In the genomic region with DNA sequence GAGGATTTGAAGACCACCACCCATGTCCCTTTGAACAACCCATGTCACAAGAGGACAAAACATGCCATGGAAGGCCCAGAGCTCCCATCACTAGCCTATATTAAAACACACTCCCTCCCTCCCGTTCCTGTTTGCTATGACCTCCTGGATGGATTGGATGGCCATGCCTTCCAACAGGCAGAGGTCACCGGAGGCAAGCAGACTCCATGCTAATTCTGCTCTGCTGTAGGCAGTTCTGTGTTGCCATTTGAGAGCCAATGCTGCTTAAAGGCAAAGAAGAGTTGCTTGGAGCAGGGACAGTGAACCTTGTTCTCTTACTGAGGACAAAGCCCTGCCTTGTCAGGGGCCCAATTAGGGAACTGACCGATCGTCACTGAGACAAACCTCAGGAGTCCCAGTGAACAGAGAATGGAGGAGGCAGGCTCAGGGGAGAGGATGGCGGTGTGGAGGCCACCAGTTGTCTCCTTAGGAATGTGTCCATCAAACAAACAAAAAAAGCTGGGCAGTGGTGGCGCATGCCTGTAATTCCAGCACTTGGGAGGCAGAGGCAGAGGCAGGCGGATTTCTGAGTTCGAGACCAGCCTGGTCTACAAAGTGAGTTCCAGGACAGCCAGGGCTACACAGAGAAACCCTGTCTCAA, we compare ENCODE assay signal across 10 mouse cellular contexts. TPM values are rescaled to one million over a fixed set of nuclear protein-coding genes. Genes with fewer than 3 reads are reported as not detected.
DNase-seq lines count a peak whose midpoint lies in the region; ATAC-seq lines count a peak whose summit lies in the region.
"Had no signal": no experiment of that assay in that cellular context is flagged by ENCODE, and none has a peak within 500 bp of the region (broad histone marks: within the 10 kb centered on the region; RNA-seq: fewer than 3 reads in every experiment).

No protein-coding gene starts in this region.

- DNase-seq in forebrain, embryonic 14.5 days (ENCODE audit: low spot score) = no peak
- no peak for DNase-seq in lung, postnatal 14 days
- DNase-seq in frontal cortex, adult 2 months (ENCODE audit: extremely low spot score in 1 of 2, low spot score in 1 of 2) = no peak
- DNase-seq in lung, postnatal 36 days = no peak
- DNase-seq: B cell, adult 2 months had no signal

- H3K4me3 ChIP-seq in forebrain, embryonic 12.5 days (replicated peaks) = no peak overlapping the region
- H3K4me3 ChIP-seq in forebrain, embryonic 14.5 days (ENCODE audit: low read depth, low read length) = no peak overlapping the region
- no peak overlapping the region for H3K4me3 ChIP-seq in lung, embryonic 16.5 days (ENCODE audit: low read length)
- no peak overlapping the region for H3K4me3 ChIP-seq in intestine, embryonic 15.5 days (replicated peaks)
- no peak overlapping the region for H3K4me3 ChIP-seq in neural tube, embryonic 15.5 days (replicated peaks)
- H3K4me3 ChIP-seq: midbrain, embryonic 10.5 days had no signal

- no peak overlapping the region for H3K9ac ChIP-seq in forebrain, embryonic 12.5 days
- H3K9ac ChIP-seq in forebrain, embryonic 14.5 days (ENCODE audit: low read length) = no peak overlapping the region
- no peak overlapping the region for H3K9ac ChIP-seq in lung, embryonic 16.5 days (ENCODE audit: low read length)
- H3K9ac ChIP-seq in intestine, embryonic 15.5 days = no peak overlapping the region
- no peak overlapping the region for H3K9ac ChIP-seq in neural tube, embryonic 15.5 days (replicated peaks)

- no peak for ATAC-seq in forebrain, embryonic 12.5 days (ENCODE audit: low FRiP score)
- ATAC-seq in forebrain, embryonic 14.5 days = no peak
- ATAC-seq in lung, embryonic 16.5 days (ENCODE audit: low read depth) = no peak
- ATAC-seq in intestine, embryonic 15.5 days = no peak
- ATAC-seq in neural tube, embryonic 15.5 days (ENCODE audit: low FRiP score) = no peak

- peaks cover 51% of the 10 kb centered on the region for H3K36me3 ChIP-seq in forebrain, embryonic 12.5 days (replicated peaks)
- H3K36me3 ChIP-seq in forebrain, embryonic 14.5 days (ENCODE audit: control insufficient read depth, insufficient read depth, low read length) = peaks cover 45% of the 10 kb centered on the region
- H3K36me3 ChIP-seq in lung, embryonic 16.5 days (ENCODE audit: control insufficient read depth, insufficient read depth, low read length) = peaks cover 26% of the 10 kb centered on the region
- H3K36me3 ChIP-seq in intestine, embryonic 15.5 days = peaks cover 21% of the 10 kb centered on the region
- peaks cover 34% of the 10 kb centered on the region for H3K36me3 ChIP-seq in neural tube, embryonic 15.5 days

- 63% methylated on average over 8 of the region's 8 CpGs for WGBS in forebrain, embryonic 12.5 days
- 72% methylated on average over 8 of the region's 8 CpGs for WGBS in forebrain, embryonic 14.5 days
- 73% methylated on average over 8 of the region's 8 CpGs for WGBS in lung, embryonic 16.5 days
- 73% methylated on average over 8 of the region's 8 CpGs for WGBS in intestine, embryonic 15.5 days
- WGBS in neural tube, embryonic 15.5 days = 73% methylated on average over 8 of the region's 8 CpGs

- H3K9me3 ChIP-seq in forebrain, embryonic 12.5 days = no peaks in the 10 kb centered on the region
- no peaks in the 10 kb centered on the region for H3K9me3 ChIP-seq in forebrain, embryonic 14.5 days (replicated peaks; ENCODE audit: control insufficient read depth, low read length)
- H3K9me3 ChIP-seq in lung, embryonic 16.5 days (ENCODE audit: control insufficient read depth, low read length) = no peaks in the 10 kb centered on the region
- H3K9me3 ChIP-seq in intestine, embryonic 15.5 days = no peaks in the 10 kb centered on the region
- H3K9me3 ChIP-seq in neural tube, embryonic 15.5 days (replicated peaks) = no peaks in the 10 kb centered on the region
- H3K9me3 ChIP-seq: midbrain, embryonic 10.5 days had no signal

- H3K27me3 ChIP-seq in forebrain, embryonic 12.5 days = no peaks in the 10 kb centered on the region
- no peaks in the 10 kb centered on the region for H3K27me3 ChIP-seq in forebrain, embryonic 14.5 days (replicated peaks; ENCODE audit: control insufficient read depth, insufficient read depth, low read length)
- H3K27me3 ChIP-seq in lung, embryonic 16.5 days (ENCODE audit: control insufficient read depth, insufficient read depth, low read depth, low read length) = no peaks in the 10 kb centered on the region
- no peaks in the 10 kb centered on the region for H3K27me3 ChIP-seq in intestine, embryonic 15.5 days (replicated peaks)
- no peaks in the 10 kb centered on the region for H3K27me3 ChIP-seq in neural tube, embryonic 15.5 days (replicated peaks)

- no peak overlapping the region for H3K4me2 ChIP-seq in forebrain, embryonic 12.5 days
- H3K4me2 ChIP-seq in forebrain, embryonic 14.5 days (ENCODE audit: low read length) = no peak overlapping the region
- no peak overlapping the region for H3K4me2 ChIP-seq in lung, embryonic 16.5 days (ENCODE audit: low read depth, low read length)
- no peak overlapping the region for H3K4me2 ChIP-seq in intestine, embryonic 15.5 days (replicated peaks)
- no peak overlapping the region for H3K4me2 ChIP-seq in neural tube, embryonic 15.5 days

- 0 out of 2 replicates have a peak overlapping the region, but pooled peaks have one; percentile 98 for H3K27ac ChIP-seq in forebrain, embryonic 12.5 days
- H3K27ac ChIP-seq in forebrain, embryonic 14.5 days (ENCODE audit: low read depth, low read length) = no peak overlapping the region
- H3K27ac ChIP-seq in lung, embryonic 16.5 days (ENCODE audit: low read length) = 0 out of 2 replicates have a peak overlapping the region, but pooled peaks have one; percentile 20
- H3K27ac ChIP-seq in intestine, embryonic 15.5 days = peak overlapping the region; percentile 45
- 0 out of 2 replicates have a peak overlapping the region, but pooled peaks have one; percentile 18 for H3K27ac ChIP-seq in neural tube, embryonic 15.5 days (replicated peaks)

- peaks cover 37% of the 10 kb centered on the region for H3K4me1 ChIP-seq in forebrain, embryonic 12.5 days
- H3K4me1 ChIP-seq in forebrain, embryonic 14.5 days (ENCODE audit: control insufficient read depth, insufficient read depth, low read length) = peaks cover 19% of the 10 kb centered on the region
- peaks cover 23% of the 10 kb centered on the region for H3K4me1 ChIP-seq in lung, embryonic 16.5 days (replicated peaks; ENCODE audit: control insufficient read depth, insufficient read depth, low read length)
- H3K4me1 ChIP-seq in intestine, embryonic 15.5 days (replicated peaks) = peaks cover 45% of the 10 kb centered on the region
- H3K4me1 ChIP-seq in neural tube, embryonic 15.5 days = peaks cover 61% of the 10 kb centered on the region

RNA-seq across cellular contexts. Expression of a gene that starts 4.5 kb away (rescaled TPM):
- polyA plus RNA-seq in forebrain, embryonic 12.5 days (2016; fragmentation: Nextera tagmentation; extraction: Ambion mirVana) = 132 and 142 TPM in 2 replicates
- 133 and 140 TPM in 2 replicates for polyA plus RNA-seq in forebrain, embryonic 14.5 days (2014; fragmentation: Nextera tagmentation; extraction: Ambion mirVana)
- 117 and 121 TPM in 2 replicates for polyA plus RNA-seq in lung, embryonic 16.5 days (2015; fragmentation: Nextera tagmentation; extraction: Ambion mirVana)
- polyA plus RNA-seq in intestine, embryonic 15.5 days (2015; fragmentation: Nextera tagmentation; extraction: Ambion mirVana) = 138 and 143 TPM in 2 replicates
- polyA plus RNA-seq in neural tube, embryonic 15.5 days (2015; fragmentation: Nextera tagmentation; extraction: Ambion mirVana) = 106 and 113 TPM in 2 replicates
- polyA plus RNA-seq in frontal cortex, adult 2 months (2012; rRNA removed) = 206 and 220 TPM in 2 replicates

RNA-seq across cellular contexts. Expression of a gene that starts 4.6 kb away (rescaled TPM):
- polyA plus RNA-seq in forebrain, embryonic 12.5 days (2016; fragmentation: Nextera tagmentation; extraction: Ambion mirVana) = 57.4 and 65.2 TPM in 2 replicates
- 71.1 and 78.0 TPM in 2 replicates for polyA plus RNA-seq in forebrain, embryonic 14.5 days (2014; fragmentation: Nextera tagmentation; extraction: Ambion mirVana)
- 40.3 and 44.2 TPM in 2 replicates for polyA plus RNA-seq in lung, embryonic 16.5 days (2015; fragmentation: Nextera tagmentation; extraction: Ambion mirVana)
- polyA plus RNA-seq in intestine, embryonic 15.5 days (2015; fragmentation: Nextera tagmentation; extraction: Ambion mirVana) = 55.4 and 56.0 TPM in 2 replicates
- polyA plus RNA-seq in neural tube, embryonic 15.5 days (2015; fragmentation: Nextera tagmentation; extraction: Ambion mirVana) = 72.6 and 83.9 TPM in 2 replicates
- polyA plus RNA-seq in frontal cortex, adult 2 months (2012; rRNA removed) = 46.5 and 47.8 TPM in 2 replicates

RNA-seq across cellular contexts. Expression of a gene that starts 23.9 kb away (rescaled TPM):
- not detected in 2 replicates for polyA plus RNA-seq in forebrain, embryonic 12.5 days (2016; fragmentation: Nextera tagmentation; extraction: Ambion mirVana)
- not detected in 2 replicates for polyA plus RNA-seq in forebrain, embryonic 14.5 days (2014; fragmentation: Nextera tagmentation; extraction: Ambion mirVana)
- polyA plus RNA-seq in lung, embryonic 16.5 days (2015; fragmentation: Nextera tagmentation; extraction: Ambion mirVana) = not detected in 2 replicates
- not detected in 2 replicates for polyA plus RNA-seq in intestine, embryonic 15.5 days (2015; fragmentation: Nextera tagmentation; extraction: Ambion mirVana)
- polyA plus RNA-seq in neural tube, embryonic 15.5 days (2015; fragmentation: Nextera tagmentation; extraction: Ambion mirVana) = 1.7 TPM in 1 of 2 replicates, not detected in the other
- polyA plus RNA-seq in frontal cortex, adult 2 months (2012; rRNA removed) = not detected in 2 replicates

RNA-seq across cellular contexts. Expression of a gene that starts 25.7 kb away (rescaled TPM):
- 38.6 and 44.2 TPM in 2 replicates for polyA plus RNA-seq in forebrain, embryonic 12.5 days (2016; fragmentation: Nextera tagmentation; extraction: Ambion mirVana)
- 28.3 and 37.0 TPM in 2 replicates for polyA plus RNA-seq in forebrain, embryonic 14.5 days (2014; fragmentation: Nextera tagmentation; extraction: Ambion mirVana)
- 26.7 and 28.4 TPM in 2 replicates for polyA plus RNA-seq in lung, embryonic 16.5 days (2015; fragmentation: Nextera tagmentation; extraction: Ambion mirVana)
- polyA plus RNA-seq in intestine, embryonic 15.5 days (2015; fragmentation: Nextera tagmentation; extraction: Ambion mirVana) = 29.7 and 33.1 TPM in 2 replicates
- polyA plus RNA-seq in neural tube, embryonic 15.5 days (2015; fragmentation: Nextera tagmentation; extraction: Ambion mirVana) = 33.3 and 34.5 TPM in 2 replicates
- polyA plus RNA-seq in frontal cortex, adult 2 months (2012; rRNA removed) = 14.9 and 15.6 TPM in 2 replicates

RNA-seq across cellular contexts. Expression of a gene that starts 27.5 kb away (rescaled TPM):
- polyA plus RNA-seq in forebrain, embryonic 12.5 days (2016; fragmentation: Nextera tagmentation; extraction: Ambion mirVana) = 0.17 and 0.21 TPM in 2 replicates
- polyA plus RNA-seq in forebrain, embryonic 14.5 days (2014; fragmentation: Nextera tagmentation; extraction: Ambion mirVana) = 0.46 and 0.51 TPM in 2 replicates
- polyA plus RNA-seq in lung, embryonic 16.5 days (2015; fragmentation: Nextera tagmentation; extraction: Ambion mirVana) = not detected in 2 replicates
- polyA plus RNA-seq in intestine, embryonic 15.5 days (2015; fragmentation: Nextera tagmentation; extraction: Ambion mirVana) = not detected in 2 replicates
- polyA plus RNA-seq in neural tube, embryonic 15.5 days (2015; fragmentation: Nextera tagmentation; extraction: Ambion mirVana) = 0.79 and 0.88 TPM in 2 replicates
- polyA plus RNA-seq in frontal cortex, adult 2 months (2012; rRNA removed) = 35.7 and 40.9 TPM in 2 replicates
